8 mouse cellular contexts compared by ENCODE assay signal in genomic region chr8:71665331-71666130, GRCm38 (mm10). TPM values are rescaled to one million over a fixed set of nuclear protein-coding genes. Genes with fewer than 3 reads are reported as not detected.
DNase-seq lines count a peak whose midpoint lies in the region; ATAC-seq and TF ChIP-seq lines count a peak whose summit lies in the region.

No protein-coding gene starts in this region.

- TF ChIP-seq CTCF in E14TG2a.4 (conservative IDR thresholded peaks at IDR 0.05; ENCODE audit: low read length), result no peak
- no peak for TF ChIP-seq CTCF in intestine, postnatal 0 days (IDR thresholded peaks at IDR 0.05; ENCODE audit: low read depth)
- no peak for TF ChIP-seq CTCF in lung, adult 2 months (IDR thresholded peaks at IDR 0.05; ENCODE audit: insufficient read depth, low read length)

- peak overlapping the region; percentile 72 for H3K4me3 ChIP-seq in E14TG2a.4 (replicated peaks; ENCODE audit: low read length)
- H3K4me3 ChIP-seq in embryonic facial prominence, embryonic 10.5 days, result peak overlapping the region; percentile 48
- peak overlapping the region; percentile 6; the same call in 1 of the 2 replicates for H3K4me3 ChIP-seq in intestine, postnatal 0 days (ENCODE audit: low read depth, low read length)
- no peak overlapping the region for H3K4me3 ChIP-seq in lung, adult 2 months (replicated peaks; ENCODE audit: extremely low read depth, low read depth, low read length)
- no peak overlapping the region for H3K4me3 ChIP-seq in neural tube, embryonic 15.5 days (replicated peaks)

- peaks cover 83% of the 10 kb centered on the region for H3K4me1 ChIP-seq in E14TG2a.4 (replicated peaks; ENCODE audit: low read depth, low read length)
- peaks cover 52% of the 10 kb centered on the region for H3K4me1 ChIP-seq in embryonic facial prominence, embryonic 10.5 days
- H3K4me1 ChIP-seq in intestine, postnatal 0 days (replicated peaks; ENCODE audit: control insufficient read depth, insufficient read depth, low read length), result no peaks in the 10 kb centered on the region
- H3K4me1 ChIP-seq in lung, adult 2 months (ENCODE audit: control insufficient read depth, insufficient read depth, low read length), result no peaks in the 10 kb centered on the region
- H3K4me1 ChIP-seq in neural tube, embryonic 15.5 days, result peaks cover 47% of the 10 kb centered on the region

- no peak for TF ChIP-seq POLR2A in lung, adult 2 months (IDR thresholded peaks at IDR 0.05; ENCODE audit: borderline replicate concordance, extremely low read depth, low read depth, low read length)

- 3% methylated on average over 22 of the region's 22 CpGs for WGBS in embryonic facial prominence, embryonic 10.5 days
- WGBS in intestine, postnatal 0 days, result 4% methylated on average over 22 of the region's 22 CpGs
- 6% methylated on average over 22 of the region's 22 CpGs for WGBS in lung, adult 2 months
- 6% methylated on average over 22 of the region's 22 CpGs for WGBS in neural tube, embryonic 15.5 days

- H3K27me3 ChIP-seq in E14TG2a.4 (ENCODE audit: insufficient read depth, low read length), result peaks cover 1% of the 10 kb centered on the region; the same call in 1 of the 2 replicates
- H3K27me3 ChIP-seq in embryonic facial prominence, embryonic 10.5 days (replicated peaks; ENCODE audit: low read depth, poor library complexity, severe bottlenecking), result peaks cover 86% of the 10 kb centered on the region
- H3K27me3 ChIP-seq in intestine, postnatal 0 days (replicated peaks; ENCODE audit: control insufficient read depth, insufficient read depth, low read length), result peaks cover 26% of the 10 kb centered on the region
- H3K27me3 ChIP-seq in neural tube, embryonic 15.5 days (replicated peaks), result peaks cover 11% of the 10 kb centered on the region

- no peaks in the 10 kb centered on the region for H3K9me3 ChIP-seq in E14TG2a.4 (ENCODE audit: low read length)
- no peaks in the 10 kb centered on the region for H3K9me3 ChIP-seq in embryonic facial prominence, embryonic 10.5 days
- H3K9me3 ChIP-seq in intestine, postnatal 0 days (ENCODE audit: control insufficient read depth), result no peaks in the 10 kb centered on the region
- H3K9me3 ChIP-seq in neural tube, embryonic 15.5 days (replicated peaks), result no peaks in the 10 kb centered on the region

- peak; percentile 58 to 80 for DNase-seq in adrenal gland, adult (ENCODE audit: inconsistent age in 2 of 2, low spot score in 1 of 2)
- DNase-seq in adrenal gland, adult 18-20 months (ENCODE audit: low spot score in 2 of 2), result no peak
- peak; percentile 95 for DNase-seq in embryonic facial prominence, embryonic 10.5 days (ENCODE audit: low spot score)
- DNase-seq in lung, adult 2 months, result peak; percentile 44
- DNase-seq in gastrocnemius, adult 8-10 months (ENCODE audit: low spot score in 2 of 2), result no peak

- H3K9ac ChIP-seq in intestine, postnatal 0 days (ENCODE audit: low read depth, low read length), result no peak overlapping the region
- H3K9ac ChIP-seq in neural tube, embryonic 15.5 days (replicated peaks), result no peak overlapping the region

- H3K4me2 ChIP-seq in intestine, postnatal 0 days (replicated peaks; ENCODE audit: low read depth), result peak overlapping the region; percentile 41
- H3K4me2 ChIP-seq in neural tube, embryonic 15.5 days, result peak overlapping the region; percentile 25; the same call in 1 of the 2 replicates

- peaks cover 32% of the 10 kb centered on the region for H3K36me3 ChIP-seq in E14TG2a.4 (ENCODE audit: insufficient read depth, low read length)
- no peaks in the 10 kb centered on the region for H3K36me3 ChIP-seq in embryonic facial prominence, embryonic 10.5 days (replicated peaks)
- H3K36me3 ChIP-seq in intestine, postnatal 0 days (ENCODE audit: control insufficient read depth, insufficient read depth), result no peaks in the 10 kb centered on the region
- peaks cover 29% of the 10 kb centered on the region; the same call in 1 of the 2 replicates for H3K36me3 ChIP-seq in neural tube, embryonic 15.5 days

- peak; percentile 37 for ATAC-seq in intestine, postnatal 0 days
- no peak for ATAC-seq in neural tube, embryonic 15.5 days (ENCODE audit: low FRiP score)

- H3K27ac ChIP-seq in embryonic facial prominence, embryonic 10.5 days (replicated peaks), result peak overlapping the region; percentile 74
- H3K27ac ChIP-seq in intestine, postnatal 0 days (ENCODE audit: low read depth, low read length), result no peak overlapping the region
- no peak overlapping the region for H3K27ac ChIP-seq in neural tube, embryonic 15.5 days (replicated peaks)

RNA-seq across cellular contexts. Expression of gene Unc13a, which starts 6.0 kb away (rescaled TPM):
- 1 to 10 TPM; 5.9 to 7.9 TPM for total RNA-seq in adrenal gland, adult 18-20 months (2021)
- polyA plus RNA-seq in embryonic facial prominence, embryonic 10.5 days (2016; fragmentation: Nextera tagmentation; extraction: Ambion mirVana), result 2.2 TPM in 2 replicates
- polyA plus RNA-seq in intestine, postnatal 0 days (2015; fragmentation: Nextera tagmentation; extraction: Ambion mirVana), result 0.60 and 0.72 TPM in 2 replicates
- 0.25 and 0.32 TPM in 2 replicates for polyA plus RNA-seq in lung, adult 2 months (2012; rRNA removed)
- 18.1 and 22.2 TPM in 2 replicates for polyA plus RNA-seq in neural tube, embryonic 15.5 days (2015; fragmentation: Nextera tagmentation; extraction: Ambion mirVana)
- under 1 TPM in 3 of 4 experiments, not detected in 1; 0.10 to 0.21 (median 0.20) TPM for total RNA-seq in gastrocnemius, adult 8-10 months (2022)

RNA-seq across cellular contexts. Expression of gene Jak3, which starts 10.6 kb away (rescaled TPM):
- total RNA-seq in adrenal gland, adult 18-20 months (2021), result 10 to 100 TPM; 11.6 to 17.3 TPM
- polyA plus RNA-seq in embryonic facial prominence, embryonic 10.5 days (2016; fragmentation: Nextera tagmentation; extraction: Ambion mirVana), result 3.6 and 4.0 TPM in 2 replicates
- polyA plus RNA-seq in intestine, postnatal 0 days (2015; fragmentation: Nextera tagmentation; extraction: Ambion mirVana), result 5.7 and 6.8 TPM in 2 replicates
- 56.6 and 72.7 TPM in 2 replicates for polyA plus RNA-seq in lung, adult 2 months (2012; rRNA removed)
- 7.4 and 11.5 TPM in 2 replicates for polyA plus RNA-seq in neural tube, embryonic 15.5 days (2015; fragmentation: Nextera tagmentation; extraction: Ambion mirVana)
- total RNA-seq in gastrocnemius, adult 8-10 months (2022), result 1 to 10 TPM; 1.4 to 2.0 (median 1.6) TPM

RNA-seq across cellular contexts. Expression of gene Insl3, which starts 23.5 kb away (rescaled TPM):
- 1 to 10 TPM; 4.3 to 5.6 TPM for total RNA-seq in adrenal gland, adult 18-20 months (2021)
- 0.55 TPM in 1 of 2 replicates, not detected in the other for polyA plus RNA-seq in embryonic facial prominence, embryonic 10.5 days (2016; fragmentation: Nextera tagmentation; extraction: Ambion mirVana)
- polyA plus RNA-seq in intestine, postnatal 0 days (2015; fragmentation: Nextera tagmentation; extraction: Ambion mirVana), result 2.5 and 3.0 TPM in 2 replicates
- polyA plus RNA-seq in lung, adult 2 months (2012; rRNA removed), result 58.5 and 60.7 TPM in 2 replicates
- 1.4 and 2.8 TPM in 2 replicates for polyA plus RNA-seq in neural tube, embryonic 15.5 days (2015; fragmentation: Nextera tagmentation; extraction: Ambion mirVana)
- total RNA-seq in gastrocnemius, adult 8-10 months (2022), result under 1 TPM in 1 of 4 experiments, not detected in 3; 0.54 TPM

RNA-seq across cellular contexts. Expression of gene B3gnt3, which starts 36.1 kb away (rescaled TPM):
- total RNA-seq in adrenal gland, adult 18-20 months (2021), result 1 to 10 TPM; 3.5 to 4.3 TPM
- 0.54 and 0.72 TPM in 2 replicates for polyA plus RNA-seq in embryonic facial prominence, embryonic 10.5 days (2016; fragmentation: Nextera tagmentation; extraction: Ambion mirVana)
- 30.5 and 33.5 TPM in 2 replicates for polyA plus RNA-seq in intestine, postnatal 0 days (2015; fragmentation: Nextera tagmentation; extraction: Ambion mirVana)
- polyA plus RNA-seq in lung, adult 2 months (2012; rRNA removed), result 25.0 and 31.3 TPM in 2 replicates
- 0.56 and 1.3 TPM in 2 replicates for polyA plus RNA-seq in neural tube, embryonic 15.5 days (2015; fragmentation: Nextera tagmentation; extraction: Ambion mirVana)
- 1 to 10 TPM; 1.3 to 1.8 (median 1.5) TPM for total RNA-seq in gastrocnemius, adult 8-10 months (2022)

RNA-seq across cellular contexts. Expression of gene Colgalt1, which starts 54.7 kb away (rescaled TPM):
- 10 to 100 TPM; 48.4 to 61.1 TPM for total RNA-seq in adrenal gland, adult 18-20 months (2021)
- polyA plus RNA-seq in embryonic facial prominence, embryonic 10.5 days (2016; fragmentation: Nextera tagmentation; extraction: Ambion mirVana), result 52.1 and 53.7 TPM in 2 replicates
- 43.3 and 44.5 TPM in 2 replicates for polyA plus RNA-seq in intestine, postnatal 0 days (2015; fragmentation: Nextera tagmentation; extraction: Ambion mirVana)
- polyA plus RNA-seq in lung, adult 2 months (2012; rRNA removed), result 172 and 200 TPM in 2 replicates
- polyA plus RNA-seq in neural tube, embryonic 15.5 days (2015; fragmentation: Nextera tagmentation; extraction: Ambion mirVana), result 73.4 and 76.9 TPM in 2 replicates
- total RNA-seq in gastrocnemius, adult 8-10 months (2022), result 10 to 100 TPM; 36.6 to 45.2 (median 38.1) TPM

Comparison
In these comparisons a context has a peak if more than half of its experiments do, and no peak if none do; other contexts are left out.
1. DNase-seq: peak in adrenal gland, adult (2 of 2), embryonic facial prominence, embryonic 10.5 days (single experiment) and lung, adult 2 months (single experiment); none in adrenal gland, adult 18-20 months (0 of 2) and gastrocnemius, adult 8-10 months (0 of 2).
2. H3K4me3 ChIP-seq: peak in E14TG2a.4 (single experiment), embryonic facial prominence, embryonic 10.5 days (single experiment) and intestine, postnatal 0 days (single experiment); none in lung, adult 2 months (single experiment) and neural tube, embryonic 15.5 days (single experiment).
3. RNA of gene Insl3, which starts 23.5 kb away (polyA plus RNA-seq): 58.5 to 60.7 TPM in lung, adult 2 months; 2.5 to 3.0 TPM in intestine, postnatal 0 days, 1.4 to 2.8 TPM in neural tube, embryonic 15.5 days and 0.55 TPM in embryonic facial prominence, embryonic 10.5 days; every median in the first group is over 10 times any median in the second.